Mouse (Mus musculus): ENCODE data around the gene Trim75. TPM values are rescaled to one million over a fixed set of nuclear protein-coding genes. Genes with fewer than 3 reads are reported as not detected.

The Trim75 gene
- polyA plus RNA-seq, 1 experiment from 2014 or later = 0.08 TPM

GRCm38 (mm10) chr8:64941019-64941418, 46.6 kb downstream of the Trim75 start:
- Histone ChIP-seq H3K4me2 (no peak overlapping the region), H3K4me1 (replicated peaks) (peaks cover 11% of the 10 kb centered on the region), H3K27me3 (0 out of 2 replicates have a peak, but pooled peaks cover 8% of the 10 kb centered on the region), H3K27ac (no peak overlapping the region), H3K9ac (no peak overlapping the region), H3K36me3 (no peaks in the 10 kb centered on the region), H3K4me3 (no peak overlapping the region), H3K9me3 (no peaks in the 10 kb centered on the region)
- ATAC-seq (ENCODE audit: low FRiP score) = peak; percentile 11; the same call in 1 of the 2 replicates
- 87% methylated on average over 8 of the region's 8 CpGs for WGBS

- Histone ChIP-seq H3K27ac (no peak overlapping the region), H3K27me3 (no peaks in the 10 kb centered on the region), H3K4me2 (no peak overlapping the region), H3K9me3 (no peaks in the 10 kb centered on the region), H3K9ac (no peak overlapping the region), H3K4me1 (replicated peaks) (no peaks in the 10 kb centered on the region), H3K4me3 (no peak overlapping the region), H3K36me3 (no peaks in the 10 kb centered on the region)
- WGBS = 78% methylated on average over 3 of the region's 3 CpGs
- ATAC-seq (ENCODE audit: low FRiP score) = no peak
These were observed 52.6 kb downstream of the Trim75 start for GRCm38 (mm10) chr8:64934997-64935396.

Other genes with a start within 250 kb of the Trim75 start
- 18.8 and 23.3 TPM in 2 replicates for gene Klhl2, start 137.8 kb downstream of the Trim75 start, polyA plus RNA-seq (2015; fragmentation: Nextera tagmentation; extraction: Ambion mirVana)
- 24.4 and 28.3 TPM in 2 replicates for gene Tmem192, start 40.6 kb downstream of the Trim75 start, polyA plus RNA-seq (2015; fragmentation: Nextera tagmentation; extraction: Ambion mirVana)
- not detected in 2 replicates for gene Trim61, start 30.7 kb upstream of the Trim75 start, polyA plus RNA-seq (2015; fragmentation: Nextera tagmentation; extraction: Ambion mirVana)
- gene Trim60, start 30.8 kb upstream of the Trim75 start, polyA plus RNA-seq (2015; fragmentation: Nextera tagmentation; extraction: Ambion mirVana) = not detected in 2 replicates
- 1.2 and 2.4 TPM in 2 replicates for gene Apela, start 49.5 kb upstream of the Trim75 start, polyA plus RNA-seq (2015; fragmentation: Nextera tagmentation; extraction: Ambion mirVana)
- gene Gm10663, start 87.2 kb upstream of the Trim75 start, polyA plus RNA-seq (2015; fragmentation: Nextera tagmentation; extraction: Ambion mirVana) = not detected in 2 replicates
- not detected in 2 replicates for gene BC030870, start 141.7 kb upstream of the Trim75 start, polyA plus RNA-seq (2015; fragmentation: Nextera tagmentation; extraction: Ambion mirVana)